Mouse (Mus musculus): Measurements from ENCODE around the gene Etv6. TPM values are rescaled to one million over a fixed set of nuclear protein-coding genes. Genes with fewer than 3 reads are reported as not detected.
A peak's percentile ranks its signal among the peaks of the same experiment; 100 is the strongest.

Gene Etv6
- polyA plus RNA-seq, 1 experiment from 2014 or later = 13.0 TPM

- Histone ChIP-seq H3K9me3 (ENCODE audit: control insufficient read depth, low read length) (no peaks in the 10 kb centered on the region), H3K4me3 (ENCODE audit: low read depth, low read length) (no peak overlapping the region), H3K27ac (ENCODE audit: low read depth, low read length) (no peak overlapping the region), H3K9ac (ENCODE audit: low read depth, low read length) (no peak overlapping the region), H3K4me2 (no peak overlapping the region), H3K27me3 (replicated peaks; ENCODE audit: control insufficient read depth, insufficient read depth, low read length) (no peaks in the 10 kb centered on the region), H3K36me3 (ENCODE audit: control insufficient read depth, insufficient read depth, low read length) (0 out of 2 replicates have a peak, but pooled peaks cover 2% of the 10 kb centered on the region), H3K4me1 (replicated peaks; ENCODE audit: control insufficient read depth, insufficient read depth, low read length) (peaks cover 10% of the 10 kb centered on the region)
- DNase-seq (ENCODE audit: low spot score) (no peak), ATAC-seq (replicated peaks; ENCODE audit: low FRiP score) (no peak)
- 75% methylated on average over 8 of the region's 8 CpGs for WGBS
These were observed 186.9 kb downstream of the Etv6 start for GRCm38 (mm10) chr6:134222248-134222929.

DNA sequence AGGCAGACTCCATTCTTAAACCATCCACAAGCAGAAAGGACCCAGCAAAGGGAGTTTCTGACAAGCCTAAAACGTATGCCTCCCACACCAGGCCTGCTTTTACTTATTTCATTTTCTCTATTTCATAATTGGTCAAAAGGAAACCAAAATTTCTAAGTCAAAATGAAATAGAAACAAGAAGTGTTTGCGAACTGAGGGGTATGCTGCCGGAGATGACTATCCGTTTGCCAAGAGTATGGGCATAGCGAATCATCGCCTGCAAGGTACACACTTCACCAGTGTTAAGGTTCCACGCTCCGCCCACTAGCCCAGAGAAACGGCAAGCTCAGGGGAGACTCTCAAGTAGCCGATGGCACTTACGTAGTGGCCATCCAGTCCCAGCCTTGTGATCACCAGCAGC, 190.1 kb downstream of the Etv6 start:
- Histone ChIP-seq H3K27ac (ENCODE audit: low read depth, low read length) (no peak overlapping the region), H3K36me3 (ENCODE audit: control insufficient read depth, insufficient read depth, low read length) (0 out of 2 replicates have a peak, but pooled peaks cover 2% of the 10 kb centered on the region), H3K4me2 (no peak overlapping the region), H3K4me1 (replicated peaks; ENCODE audit: control insufficient read depth, insufficient read depth, low read length) (peaks cover 10% of the 10 kb centered on the region), H3K9ac (ENCODE audit: low read depth, low read length) (no peak overlapping the region), H3K9me3 (ENCODE audit: control insufficient read depth, low read length) (no peaks in the 10 kb centered on the region), H3K4me3 (ENCODE audit: low read depth, low read length) (no peak overlapping the region), H3K27me3 (replicated peaks; ENCODE audit: control insufficient read depth, insufficient read depth, low read length) (no peaks in the 10 kb centered on the region)
- 89% methylated on average over 11 of the region's 11 CpGs for WGBS
- DNase-seq (ENCODE audit: low spot score) (no peak), ATAC-seq (replicated peaks; ENCODE audit: low FRiP score) (no peak)

- no peak overlapping the region for H3K4me2 ChIP-seq
- H3K27me3 ChIP-seq (replicated peaks; ENCODE audit: control insufficient read depth, insufficient read depth, low read length) = no peaks in the 10 kb centered on the region
- H3K9me3 ChIP-seq (ENCODE audit: control insufficient read depth, low read length) = no peaks in the 10 kb centered on the region
- H3K27ac ChIP-seq (ENCODE audit: low read depth, low read length) = no peak overlapping the region
- H3K9ac ChIP-seq (ENCODE audit: low read depth, low read length) = no peak overlapping the region
- H3K4me3 ChIP-seq (ENCODE audit: low read depth, low read length) = no peak overlapping the region
- DNase-seq (ENCODE audit: low spot score) (no peak), ATAC-seq (replicated peaks; ENCODE audit: low FRiP score) (peak; percentile 53; the same call in 1 of the 2 replicates)
- H3K4me1 ChIP-seq (replicated peaks; ENCODE audit: control insufficient read depth, insufficient read depth, low read length) = peaks cover 10% of the 10 kb centered on the region
- 42% methylated on average over 8 of the region's 8 CpGs for WGBS
- H3K36me3 ChIP-seq (ENCODE audit: control insufficient read depth, insufficient read depth, low read length) = no peaks in the 10 kb centered on the region
These were observed 191.1 kb downstream of the Etv6 start for GRCm38 (mm10) chr6:134226349-134227169.

GRCm38 (mm10) chr6:134236311-134236710, 200.8 kb downstream of the Etv6 start:
- WGBS = 65% methylated on average over 4 of the region's 4 CpGs
- Histone ChIP-seq H3K36me3 (ENCODE audit: control insufficient read depth, insufficient read depth, low read length) (peaks cover 12% of the 10 kb centered on the region), H3K27ac (ENCODE audit: low read depth, low read length) (no peak overlapping the region), H3K27me3 (replicated peaks; ENCODE audit: control insufficient read depth, insufficient read depth, low read length) (no peaks in the 10 kb centered on the region), H3K4me2 (no peak overlapping the region), H3K4me3 (ENCODE audit: low read depth, low read length) (no peak overlapping the region), H3K9me3 (ENCODE audit: control insufficient read depth, low read length) (no peaks in the 10 kb centered on the region), H3K9ac (ENCODE audit: low read depth, low read length) (no peak overlapping the region), H3K4me1 (replicated peaks; ENCODE audit: control insufficient read depth, insufficient read depth, low read length) (no peaks in the 10 kb centered on the region)
- ATAC-seq (replicated peaks; ENCODE audit: low FRiP score) (no peak), DNase-seq (ENCODE audit: low spot score) (no peak)

DNA sequence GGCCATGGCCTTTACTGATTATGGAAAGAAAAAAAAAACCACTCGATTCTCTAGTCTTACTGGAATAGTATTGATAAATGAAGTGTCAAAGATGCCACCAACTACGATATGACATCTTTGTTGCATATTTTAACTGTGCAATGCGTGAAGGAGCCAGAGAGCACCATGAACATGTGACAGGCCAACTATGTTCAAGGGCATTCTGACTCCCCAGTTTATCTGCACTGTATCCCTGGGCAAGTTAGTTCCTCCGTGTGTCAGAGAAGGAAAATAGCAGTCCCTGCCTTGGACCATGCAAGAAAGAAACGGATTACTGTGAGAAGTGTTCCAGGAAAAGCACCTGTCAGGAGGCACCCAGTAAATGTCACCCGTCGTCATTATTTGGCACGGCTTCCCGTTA, 203.0 kb downstream of the Etv6 start:
- Histone ChIP-seq H3K36me3 (ENCODE audit: control insufficient read depth, insufficient read depth, low read length) (peaks cover 10% of the 10 kb centered on the region), H3K4me1 (replicated peaks; ENCODE audit: control insufficient read depth, insufficient read depth, low read length) (no peaks in the 10 kb centered on the region), H3K4me2 (no peak overlapping the region), H3K9ac (ENCODE audit: low read depth, low read length) (no peak overlapping the region), H3K27ac (ENCODE audit: low read depth, low read length) (no peak overlapping the region), H3K9me3 (ENCODE audit: control insufficient read depth, low read length) (no peaks in the 10 kb centered on the region), H3K27me3 (replicated peaks; ENCODE audit: control insufficient read depth, insufficient read depth, low read length) (no peaks in the 10 kb centered on the region), H3K4me3 (ENCODE audit: low read depth, low read length) (no peak overlapping the region)
- no peak for ATAC-seq (replicated peaks; ENCODE audit: low FRiP score)
- WGBS = 72% methylated on average over 9 of the region's 9 CpGs
- DNase-seq (ENCODE audit: low spot score) = no peak

DNA sequence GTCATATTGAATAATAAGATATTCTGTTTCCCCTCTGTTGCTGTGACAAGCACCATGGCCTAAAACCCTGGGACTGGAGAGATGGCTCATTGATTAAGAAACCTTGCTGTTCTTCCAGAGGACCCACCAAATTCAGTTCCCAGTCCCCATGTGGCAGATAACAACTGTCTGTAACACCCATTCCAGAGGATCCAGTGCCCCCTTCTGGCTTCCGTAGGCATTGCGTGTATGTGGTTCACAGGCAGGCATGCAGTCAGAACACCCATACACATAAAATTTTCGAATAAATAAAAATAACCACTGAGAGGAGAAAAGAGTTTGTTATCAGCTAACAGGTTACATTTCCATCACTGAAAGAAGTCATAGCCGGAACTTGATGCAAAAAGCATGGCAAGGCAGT, 205.5 kb downstream of the Etv6 start:
- Histone ChIP-seq H3K4me3 (ENCODE audit: low read depth, low read length) (no peak overlapping the region), H3K27me3 (replicated peaks; ENCODE audit: control insufficient read depth, insufficient read depth, low read length) (no peaks in the 10 kb centered on the region), H3K4me1 (replicated peaks; ENCODE audit: control insufficient read depth, insufficient read depth, low read length) (no peaks in the 10 kb centered on the region; the same call in 1 of the 2 replicates), H3K9me3 (ENCODE audit: control insufficient read depth, low read length) (no peaks in the 10 kb centered on the region), H3K4me2 (no peak overlapping the region), H3K36me3 (ENCODE audit: control insufficient read depth, insufficient read depth, low read length) (peaks cover 9% of the 10 kb centered on the region; the same call in 1 of the 2 replicates), H3K27ac (ENCODE audit: low read depth, low read length) (no peak overlapping the region), H3K9ac (ENCODE audit: low read depth, low read length) (no peak overlapping the region)
- DNase-seq (ENCODE audit: low spot score) (no peak), ATAC-seq (replicated peaks; ENCODE audit: low FRiP score) (no peak)
- 94% methylated on average over 4 of the region's 4 CpGs for WGBS

DNA sequence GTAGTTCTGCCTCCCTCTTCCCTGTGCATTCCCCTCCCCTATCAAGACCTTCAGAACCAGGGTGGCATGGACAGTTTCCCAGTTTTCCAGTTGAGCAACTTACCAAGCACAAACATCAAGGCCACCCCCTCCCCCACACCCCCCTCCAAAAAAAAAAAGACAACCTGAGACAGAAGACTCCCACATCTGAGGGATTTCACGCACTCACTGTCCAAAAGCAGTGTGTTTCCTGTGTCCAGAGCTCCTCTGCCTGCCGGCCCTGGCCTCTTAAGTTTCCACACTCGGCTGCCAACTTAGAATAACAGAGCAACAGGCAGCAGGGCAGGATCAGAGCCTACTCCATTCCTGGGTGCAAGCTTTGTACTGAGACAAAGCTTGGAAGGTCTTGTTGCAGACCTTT, 207.6 kb downstream of the Etv6 start:
- Histone ChIP-seq H3K4me1 (replicated peaks; ENCODE audit: control insufficient read depth, insufficient read depth, low read length) (no peaks in the 10 kb centered on the region; the same call in 1 of the 2 replicates), H3K9ac (ENCODE audit: low read depth, low read length) (no peak overlapping the region), H3K9me3 (ENCODE audit: control insufficient read depth, low read length) (no peaks in the 10 kb centered on the region), H3K4me2 (no peak overlapping the region), H3K4me3 (ENCODE audit: low read depth, low read length) (no peak overlapping the region), H3K27ac (ENCODE audit: low read depth, low read length) (no peak overlapping the region), H3K27me3 (replicated peaks; ENCODE audit: control insufficient read depth, insufficient read depth, low read length) (no peaks in the 10 kb centered on the region), H3K36me3 (ENCODE audit: control insufficient read depth, insufficient read depth, low read length) (peaks cover 9% of the 10 kb centered on the region)
- ATAC-seq (replicated peaks; ENCODE audit: low FRiP score) (no peak), DNase-seq (ENCODE audit: low spot score) (no peak)
- WGBS = 50% methylated on average over 3 of the region's 3 CpGs

- Histone ChIP-seq H3K27ac (ENCODE audit: low read depth, low read length) (no peak overlapping the region), H3K4me1 (replicated peaks; ENCODE audit: control insufficient read depth, insufficient read depth, low read length) (no peaks in the 10 kb centered on the region; the same call in 1 of the 2 replicates)
These were observed 208.0 kb downstream of the Etv6 start for GRCm38 (mm10) chr6:134243546-134243945.

More at GRCm38 (mm10) chr6:134243546-134243945, 208.0 kb downstream of the Etv6 start:
- WGBS = 63% methylated on average over 4 of the region's 4 CpGs
- ATAC-seq (replicated peaks; ENCODE audit: low FRiP score) = no peak
- Histone ChIP-seq H3K4me2 (no peak overlapping the region), H3K9ac (ENCODE audit: low read depth, low read length) (no peak overlapping the region), H3K36me3 (ENCODE audit: control insufficient read depth, insufficient read depth, low read length) (peaks cover 13% of the 10 kb centered on the region), H3K4me3 (ENCODE audit: low read depth, low read length) (no peak overlapping the region), H3K27me3 (replicated peaks; ENCODE audit: control insufficient read depth, insufficient read depth, low read length) (no peaks in the 10 kb centered on the region), H3K9me3 (ENCODE audit: control insufficient read depth, low read length) (no peaks in the 10 kb centered on the region)
- no peak for DNase-seq (ENCODE audit: low spot score)
